Mouse (Mus musculus) testis, adult 2 months (tissue): Measurements from ENCODE around the gene Gm17617. TPM values are rescaled to one million over a fixed set of nuclear protein-coding genes. Genes with fewer than 3 reads are reported as not detected.

Experiments used
- H3K27ac ChIP-seq: fragments of 200-500 bp; 2 replicates; pipeline ENCODE4 v1.5.1; 2012; ENCODE audit warnings: low read depth, low read length; ENCODE audit not compliant: control insufficient read depth, insufficient read depth
- H3K27me3 ChIP-seq: fragments of 200-500 bp; 2 replicates; pipeline ENCODE4 v1.6.1; 2012; ENCODE audit warnings: mild to moderate bottlenecking, low read length, moderate library complexity; ENCODE audit not compliant: control insufficient read depth, insufficient read depth
- H3K36me3 ChIP-seq: fragments of 200-500 bp; 2 replicates; pipeline ENCODE4 v1.6.1; 2012; ENCODE audit warnings: mild to moderate bottlenecking, low read length; ENCODE audit not compliant: control insufficient read depth, insufficient read depth
- H3K4me1 ChIP-seq: fragments of 200-500 bp; 2 replicates; pipeline ENCODE4 v1.6.1; 2012; ENCODE audit warnings: low read length; ENCODE audit not compliant: control insufficient read depth, insufficient read depth
- H3K4me3 ChIP-seq: fragments of 200-500 bp; 2 replicates; pipeline ENCODE4 v1.5.1; 2012; ENCODE audit warnings: low read depth, mild to moderate bottlenecking, low read length, moderate library complexity, mixed read lengths; ENCODE audit not compliant: control insufficient read depth
- CTCF ChIP-seq: fragments of 200-500 bp; IDR thresholded peaks from 2 replicates; pipeline ENCODE4 v1.5.1; 2012; ENCODE audit warnings: low read depth, mild to moderate bottlenecking, inconsistent platforms, low read length, moderate library complexity; ENCODE audit not compliant: control insufficient read depth, insufficient read depth, insufficient replicate concordance
- POLR2A ChIP-seq: fragments of 200-500 bp; IDR thresholded peaks from 2 replicates; pipeline ENCODE4 v1.6.1; 2012; ENCODE audit warnings: low read depth, mild to moderate bottlenecking, inconsistent platforms, low read length, moderate library complexity; ENCODE audit not compliant: control insufficient read depth
- polyA plus RNA-seq: library from polyadenylated mRNA; depleted of rRNA; stranded (reverse); fragments of >200 nt; gene quantifications from 2 replicates; pipeline ENCODE4 v1.2.3, GENCODE M21; 2012

The Gm17617 gene
- polyA plus RNA-seq, 1 experiment, result not detected

GRCm38 (mm10) chr13:55165831-55166339 lies 32.5 kb upstream of the Gm17617 start:
- no peaks in the 10 kb centered on the region for H3K27me3 ChIP-seq
- TF ChIP-seq POLR2A (no peak), CTCF (no peak)
- no peaks in the 10 kb centered on the region for H3K36me3 ChIP-seq
- peaks cover 22% of the 10 kb centered on the region for H3K4me1 ChIP-seq
- H3K27ac ChIP-seq, result no peak overlapping the region
- no peak overlapping the region for H3K4me3 ChIP-seq

- Histone ChIP-seq H3K4me1 (peaks cover 26% of the 10 kb centered on the region), H3K27ac (no peak overlapping the region), H3K27me3 (no peaks in the 10 kb centered on the region), H3K4me3 (no peak overlapping the region), H3K36me3 (no peaks in the 10 kb centered on the region)
- TF ChIP-seq CTCF, result no peak
- TF ChIP-seq POLR2A, result no peak
Measured at GRCm38 (mm10) chr13:55163553-55163952, 30.2 kb upstream of the Gm17617 start.

- Histone ChIP-seq H3K4me3 (no peak overlapping the region), H3K36me3 (no peaks in the 10 kb centered on the region), H3K27ac (no peak overlapping the region), H3K27me3 (no peaks in the 10 kb centered on the region), H3K4me1 (peaks cover 23% of the 10 kb centered on the region)
- TF ChIP-seq POLR2A, result no peak
- TF ChIP-seq CTCF, result no peak
Measured at GRCm38 (mm10) chr13:55162365-55162764, 29.0 kb upstream of the Gm17617 start.

GRCm38 (mm10) chr13:55153951-55154350 lies 20.6 kb upstream of the Gm17617 start:
- no peaks in the 10 kb centered on the region for H3K36me3 ChIP-seq
- peaks cover 10% of the 10 kb centered on the region for H3K4me1 ChIP-seq
- H3K27ac ChIP-seq, result no peak overlapping the region
- no peaks in the 10 kb centered on the region for H3K27me3 ChIP-seq
- H3K4me3 ChIP-seq, result no peak overlapping the region
- TF ChIP-seq CTCF (no peak), POLR2A (no peak)

GRCm38 (mm10) chr13:55152621-55153415 lies 19.5 kb upstream of the Gm17617 start, which contains the start of gene Fgfr4:
TSS of gene Fgfr4 (plus strand) at chr13:55152640.
- Histone ChIP-seq H3K36me3 (no peaks in the 10 kb centered on the region), H3K27ac (no peak within 1 kb of the TSS), H3K4me3 (peak within 1 kb of the TSS; percentile 28), H3K27me3 (no peaks in the 10 kb centered on the region), H3K4me1 (peaks cover 10% of the 10 kb centered on the region)
- TF ChIP-seq POLR2A (no peak), CTCF (no peak)

- Histone ChIP-seq H3K36me3 (no peaks in the 10 kb centered on the region), H3K27ac (no peak overlapping the region), H3K4me1 (no peaks in the 10 kb centered on the region), H3K4me3 (no peak overlapping the region), H3K27me3 (no peaks in the 10 kb centered on the region)
- no peak for TF ChIP-seq POLR2A
- TF ChIP-seq CTCF, result no peak
Measured at GRCm38 (mm10) chr13:55140271-55140670, 6.9 kb upstream of the Gm17617 start.

- Histone ChIP-seq H3K36me3 (peaks cover 1% of the 10 kb centered on the region), H3K27me3 (no peaks in the 10 kb centered on the region), H3K4me1 (no peaks in the 10 kb centered on the region), H3K4me3 (no peak overlapping the region), H3K27ac (no peak overlapping the region)
- TF ChIP-seq CTCF, result peak; percentile 39; the same call in 1 of the 2 replicates
- no peak for TF ChIP-seq POLR2A
Measured at GRCm38 (mm10) chr13:55135382-55135781, 2.0 kb upstream of the Gm17617 start.
